Mouse (Mus musculus): ENCODE results near the gene Plk5.
"Not testable (repeated sequence)": the region's sequence is repeated elsewhere in the genome, so short reads cannot be mapped to it uniquely, and the experiment has no call there.

Gene Plk5

GRCm38 (mm10) chr10:80331636-80332524, 24.4 kb upstream of the Plk5 start:
- peak; percentile 28 for DNase-seq

DNA sequence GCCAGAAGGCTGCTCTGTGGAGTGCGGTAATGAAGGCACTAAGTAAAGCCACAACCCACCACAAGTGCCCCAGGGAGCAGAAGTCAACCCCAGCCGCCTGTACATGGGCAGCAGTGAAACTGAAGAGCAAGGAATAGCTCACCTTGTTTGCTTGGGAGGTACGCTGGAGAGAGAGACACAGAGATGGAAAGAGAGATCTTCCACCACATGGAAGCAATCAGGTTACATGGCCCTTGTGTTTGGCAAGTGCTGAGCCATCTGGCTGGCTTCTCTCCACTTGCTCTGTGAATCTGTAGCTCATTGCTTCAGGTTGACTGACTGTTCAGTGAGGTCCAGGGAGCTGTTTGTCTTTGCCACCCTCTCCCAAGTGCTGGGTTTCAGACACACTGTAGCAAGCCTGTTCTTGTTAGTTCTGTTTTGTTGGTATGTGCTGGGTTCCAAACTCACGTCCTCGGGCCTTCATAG, 23.7 kb upstream of the Plk5 start:
- DNase-seq = no peak

- DNase-seq = no peak
These were observed 20.0 kb upstream of the Plk5 start for GRCm38 (mm10) chr10:80336263-80336662.

DNA sequence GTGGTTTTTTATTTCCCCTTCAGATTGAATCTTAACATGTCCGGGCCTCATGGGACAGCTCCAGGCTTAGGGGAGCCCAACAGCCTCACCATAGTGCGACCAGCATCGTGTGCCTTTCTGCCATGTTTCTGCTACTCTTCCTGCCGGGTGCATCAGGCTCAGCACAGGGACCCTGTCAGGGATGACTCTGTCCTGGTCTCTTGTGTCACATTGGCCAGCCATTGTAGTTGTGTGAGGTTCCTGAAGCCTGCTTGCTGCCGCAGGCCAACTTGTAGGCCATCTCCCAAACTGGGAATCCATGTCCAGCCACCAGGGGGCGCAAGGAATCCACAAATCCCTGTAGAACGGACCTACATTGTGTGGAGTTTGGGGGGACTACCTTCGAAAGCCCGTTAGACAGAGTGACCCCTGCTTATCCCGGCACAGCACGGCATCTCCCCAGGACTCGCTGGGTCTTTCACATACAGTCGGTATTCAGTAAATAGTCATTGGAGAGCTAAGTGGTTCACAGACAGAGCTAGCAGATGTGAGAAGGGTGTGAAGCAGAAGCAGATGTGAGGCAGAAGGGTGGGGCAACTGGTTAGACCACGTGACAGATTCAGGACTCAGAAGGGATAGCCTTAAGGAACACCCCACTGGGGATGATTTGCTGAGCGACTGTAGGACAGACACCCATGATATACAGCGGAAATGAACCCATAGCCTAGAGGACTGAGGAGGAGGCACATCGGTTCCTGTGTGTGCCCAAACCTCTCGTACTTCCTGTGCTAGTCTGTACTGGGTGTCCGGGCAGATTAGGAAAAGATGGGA, 16.1 kb upstream of the Plk5 start:
- DNase-seq = peak; percentile 93

DNA sequence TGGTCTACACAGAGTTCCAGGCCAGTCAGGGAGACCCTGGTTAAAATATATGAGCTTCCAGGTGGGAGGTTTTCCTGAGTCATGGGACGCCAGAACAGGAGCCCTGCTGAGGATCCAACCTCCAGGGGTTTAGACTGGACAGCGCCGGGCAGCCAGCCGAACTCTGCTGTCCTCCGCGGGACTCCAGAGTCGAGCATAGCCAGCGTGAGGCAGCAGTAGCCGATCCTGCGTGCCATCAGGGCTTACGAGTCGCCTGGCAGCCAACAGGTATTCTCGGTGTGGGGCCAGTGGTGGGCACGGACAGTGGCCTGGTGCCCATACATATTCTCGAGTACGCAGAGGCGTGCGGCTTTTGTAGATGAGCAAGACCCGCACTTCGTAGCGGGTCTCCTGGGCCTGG, 15.2 kb upstream of the Plk5 start:
- no peak for DNase-seq

DNA sequence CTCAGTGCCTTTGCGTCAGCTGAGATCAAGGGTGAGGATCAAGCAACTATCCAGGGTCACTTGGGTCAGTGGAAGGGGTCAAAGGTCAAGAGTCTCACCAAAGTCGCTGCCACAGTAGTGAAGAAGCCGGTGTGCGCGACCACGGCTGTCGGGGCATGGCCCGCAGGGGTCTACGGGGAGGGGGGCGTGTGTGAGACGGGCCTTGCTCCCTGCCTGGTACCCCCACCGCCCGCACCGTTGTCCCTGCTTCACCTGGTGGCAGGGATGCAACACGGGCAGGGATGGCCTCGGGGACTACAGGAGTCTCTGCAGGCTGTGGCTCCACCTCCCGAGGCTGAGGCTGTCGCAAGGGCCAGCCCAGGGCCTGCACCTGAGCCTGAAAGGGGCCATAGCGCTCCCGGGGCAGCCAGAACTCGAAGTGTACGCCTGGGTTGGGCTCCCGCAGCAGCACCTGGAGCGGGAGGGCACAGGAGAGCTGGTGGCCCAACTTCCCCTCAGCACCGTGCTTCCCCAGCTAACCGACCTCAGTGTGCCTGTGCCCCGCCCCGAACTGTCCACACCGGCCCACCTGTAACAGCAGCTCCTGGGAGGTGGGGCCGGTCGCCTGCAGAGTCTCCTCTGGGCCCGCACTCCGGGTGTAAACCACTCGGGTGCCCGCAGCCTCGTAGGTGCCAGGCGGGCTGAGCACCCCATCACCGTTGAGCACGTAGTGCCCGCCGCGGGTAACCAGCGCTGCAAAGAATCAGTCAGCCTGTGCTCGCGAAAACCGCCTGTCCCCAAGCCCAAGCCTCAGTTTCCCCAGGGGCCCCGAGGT, 14.6 kb upstream of the Plk5 start:
- no peak for DNase-seq

GRCm38 (mm10) chr10:80342305-80342748, 13.9 kb upstream of the Plk5 start:
- no peak for DNase-seq

DNA sequence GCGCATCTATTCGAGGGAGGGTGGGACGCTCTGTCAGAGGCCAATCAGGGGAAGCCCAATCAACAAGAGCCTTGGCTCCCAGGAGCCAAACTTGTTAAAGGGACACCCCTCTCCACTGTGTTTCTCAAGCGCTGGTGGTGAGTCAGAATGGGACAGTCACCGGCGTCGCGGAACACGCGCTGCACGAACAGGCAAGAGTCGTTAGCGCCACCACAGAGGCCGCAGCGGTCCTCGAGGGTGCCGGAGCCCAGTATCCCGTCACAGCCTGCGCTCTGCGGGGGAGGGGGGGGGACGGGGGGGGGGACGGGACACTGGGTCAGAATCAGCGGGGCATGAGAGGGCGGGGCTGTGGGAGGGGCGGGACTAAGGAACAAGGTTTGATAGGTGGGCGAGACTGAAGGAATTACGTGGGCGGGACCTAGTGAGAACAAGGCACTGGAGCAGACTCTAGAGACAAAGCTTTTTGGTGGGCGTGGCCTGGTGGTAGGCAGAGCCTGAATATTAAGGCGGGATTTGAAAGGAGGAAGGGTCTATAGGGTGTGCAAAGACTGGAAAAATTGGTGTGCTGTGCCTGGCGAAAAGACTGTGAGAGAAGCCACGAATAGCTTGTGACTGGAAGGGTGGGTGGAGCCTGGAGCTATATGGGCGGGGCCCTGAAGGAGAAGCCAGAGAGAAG, 13.4 kb upstream of the Plk5 start:
- peak; percentile 82 for DNase-seq

- no peak for DNase-seq
These were observed 12.8 kb upstream of the Plk5 start for GRCm38 (mm10) chr10:80343425-80343895.

DNA sequence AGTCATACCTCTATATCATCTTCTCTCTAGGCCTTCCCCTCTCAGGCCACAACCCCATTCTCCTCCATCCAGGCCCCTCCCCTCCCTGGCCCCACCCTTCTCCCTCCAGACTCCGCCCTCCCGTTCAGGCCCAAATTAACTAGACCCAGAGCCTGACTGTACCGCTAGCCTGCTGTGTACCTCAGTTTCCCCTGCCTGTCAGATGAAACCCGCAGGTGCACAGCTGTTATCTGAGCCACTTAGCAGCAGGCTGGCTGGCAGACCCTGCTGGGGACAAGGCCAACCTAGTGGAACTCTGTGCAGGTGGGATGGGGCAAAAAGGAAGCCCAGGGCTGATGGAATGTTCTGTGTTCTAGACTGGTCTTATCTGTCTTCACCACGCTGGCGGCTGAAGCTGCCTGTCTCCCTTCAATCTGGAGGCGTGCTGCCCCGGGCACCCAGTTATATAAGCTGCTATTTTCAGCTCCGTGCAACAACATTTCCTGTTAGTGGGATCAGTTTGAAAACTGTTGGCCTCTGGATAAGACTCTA, 12.1 kb upstream of the Plk5 start:
- peak; percentile 73 for DNase-seq

DNA sequence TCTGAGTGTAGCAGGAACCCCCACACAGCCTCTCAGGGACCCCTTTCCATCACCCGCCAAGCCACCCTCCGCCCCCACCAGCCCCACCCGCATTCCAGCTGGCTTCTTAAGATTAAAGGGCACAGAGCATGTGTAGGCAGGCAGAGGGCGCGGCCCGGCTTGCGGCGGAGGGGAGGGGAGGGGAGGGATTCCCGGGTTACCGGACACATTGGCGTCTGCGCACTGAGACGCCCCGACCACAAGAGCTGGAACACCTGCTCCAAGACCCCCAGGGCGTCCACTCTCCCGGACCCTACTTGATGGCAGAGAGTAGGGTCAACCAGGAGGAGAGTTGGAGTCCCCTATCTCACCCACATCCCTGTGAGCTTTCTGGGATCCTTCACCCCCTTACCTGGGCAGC, 11.1 kb upstream of the Plk5 start:
- DNase-seq = peak; percentile 64

- not testable (repeated sequence) for DNase-seq
These were observed 10.3 kb upstream of the Plk5 start for GRCm38 (mm10) chr10:80345929-80346328.

- peak; percentile 60 for DNase-seq
These were observed 8.7 kb upstream of the Plk5 start for GRCm38 (mm10) chr10:80347514-80347967.

- peak; percentile 70 for DNase-seq
These were observed 7.9 kb upstream of the Plk5 start, which contains the start of gene Adamtsl5 for GRCm38 (mm10) chr10:80348244-80348781. TSS of gene Adamtsl5 (minus strand) at chr10:80348412.

DNA sequence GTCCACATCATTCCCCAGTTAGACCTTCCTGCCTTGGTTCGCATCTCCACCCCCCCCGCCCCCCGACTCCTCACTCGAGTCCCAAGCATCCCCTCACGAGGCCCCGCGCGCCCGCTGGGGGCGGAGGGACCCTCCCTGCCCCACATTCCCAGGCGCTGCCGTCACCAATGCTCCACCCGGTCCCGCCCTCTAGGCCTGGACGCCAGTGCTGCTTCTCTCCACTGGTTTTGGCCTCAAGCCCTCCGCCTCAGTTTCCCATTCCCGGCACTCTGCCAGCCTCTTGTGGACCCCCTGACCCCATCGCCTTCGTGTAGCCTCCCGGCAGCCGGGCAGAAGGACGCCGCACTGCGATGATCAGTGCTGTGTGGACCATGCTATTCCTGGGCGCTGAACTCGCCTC, 7.3 kb upstream of the Plk5 start:
- DNase-seq = no peak

GRCm38 (mm10) chr10:80350292-80350691, 6.0 kb upstream of the Plk5 start:
- peak; percentile 92 for DNase-seq

- DNase-seq = no peak
These were observed 4.4 kb upstream of the Plk5 start for GRCm38 (mm10) chr10:80351896-80352295.

GRCm38 (mm10) chr10:80352727-80353126, 3.5 kb upstream of the Plk5 start:
- no peak for DNase-seq

- no peak for DNase-seq
These were observed 828 bp upstream of the Plk5 start for GRCm38 (mm10) chr10:80355431-80355830.

DNA sequence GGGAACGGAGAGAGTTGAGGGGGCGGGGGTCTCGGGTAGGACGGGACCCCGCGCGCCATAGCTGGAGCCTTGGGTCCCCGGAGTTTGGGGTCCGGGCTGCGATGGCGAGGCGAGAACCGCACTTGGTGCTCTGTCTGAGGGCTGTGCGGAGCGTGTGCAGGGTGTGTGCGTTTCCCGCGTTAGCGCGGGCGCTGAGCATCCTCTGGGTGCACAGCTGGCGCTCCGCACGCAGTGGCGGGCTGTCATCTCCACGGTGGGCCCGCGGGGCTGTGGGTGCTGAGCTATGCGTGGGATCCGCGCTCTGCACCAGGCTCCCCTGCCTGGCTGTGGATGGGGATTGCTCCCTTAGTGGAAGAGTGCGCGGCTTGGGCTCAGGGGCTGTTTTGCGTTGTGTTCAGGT, 478 bp downstream of the Plk5 start:
- no peak for DNase-seq

GRCm38 (mm10) chr10:80357336-80357735, 1.1 kb downstream of the Plk5 start:
- DNase-seq = no peak
